Mouse (Mus musculus) cerebellum, adult 18-20 months (tissue): ENCODE measurements at regions not wholly inside any gene's neighbourhood (a gene's known extent, or its start where the extent isn't known, plus 50 kb on each side); places are given as distances from the start of the nearest gene placed in this dataset.

ENCODE experiments used
- DNase-seq, 2 experiments: peaks; one replicate each; pipeline ENCODE4 v3.0.0; 2021

GRCm38 (mm10) chr7:40766142-40766541 is 132.0 kb upstream of the Vstm2b start:
- DNase-seq = no peak

DNA sequence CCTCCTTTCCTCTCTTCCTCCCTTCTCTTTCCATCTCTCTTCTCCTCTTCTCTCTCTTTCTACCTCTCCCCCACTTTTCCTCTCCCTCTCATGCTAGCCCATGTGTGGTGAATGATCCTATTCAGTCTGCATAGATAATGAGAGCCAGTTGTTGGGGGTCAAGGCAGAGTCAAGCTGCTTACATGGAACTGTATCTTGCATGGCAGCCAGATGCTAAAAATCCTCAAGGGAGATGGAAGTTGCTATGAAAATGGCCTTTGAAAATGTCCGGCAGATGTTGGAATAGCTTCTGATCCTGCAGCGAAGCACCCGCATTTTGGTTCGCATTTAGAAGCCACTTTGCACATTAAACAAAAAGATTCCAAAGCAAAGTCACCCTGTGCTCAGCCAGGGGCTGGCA is 121.9 kb upstream of the Vstm2b start:
- DNase-seq = no peak

- DNase-seq = no peak
These were observed 113.2 kb upstream of the Vstm2b start for GRCm38 (mm10) chr7:40784906-40785305.

GRCm38 (mm10) chr7:40786758-40787157 is 111.4 kb upstream of the Vstm2b start:
- no peak for DNase-seq

DNA sequence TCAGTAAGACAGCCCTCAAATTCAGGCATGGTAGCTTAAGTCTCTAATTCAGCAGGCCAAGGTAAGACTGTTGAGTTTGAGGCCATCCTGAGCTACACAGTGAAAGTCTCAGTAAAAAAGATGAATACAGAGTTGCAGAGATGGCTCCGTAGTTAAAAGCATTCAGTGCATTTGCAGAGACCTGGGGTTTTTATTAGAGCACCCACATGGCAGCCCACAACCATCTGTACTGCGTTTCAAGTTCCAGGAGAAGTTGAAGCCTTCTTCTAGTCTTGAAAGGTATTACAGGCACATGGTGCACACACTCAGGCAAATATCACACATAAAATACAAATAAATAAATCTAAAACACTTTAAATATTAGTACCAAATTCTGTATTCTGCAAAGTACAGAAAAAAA is 109.6 kb upstream of the Vstm2b start:
- no peak for DNase-seq

- DNase-seq = no peak
These were observed 103.5 kb upstream of the Vstm2b start for GRCm38 (mm10) chr7:40794458-40795207.

GRCm38 (mm10) chr7:40799794-40800193 is 98.3 kb upstream of the Vstm2b start:
- no peak for DNase-seq

DNA sequence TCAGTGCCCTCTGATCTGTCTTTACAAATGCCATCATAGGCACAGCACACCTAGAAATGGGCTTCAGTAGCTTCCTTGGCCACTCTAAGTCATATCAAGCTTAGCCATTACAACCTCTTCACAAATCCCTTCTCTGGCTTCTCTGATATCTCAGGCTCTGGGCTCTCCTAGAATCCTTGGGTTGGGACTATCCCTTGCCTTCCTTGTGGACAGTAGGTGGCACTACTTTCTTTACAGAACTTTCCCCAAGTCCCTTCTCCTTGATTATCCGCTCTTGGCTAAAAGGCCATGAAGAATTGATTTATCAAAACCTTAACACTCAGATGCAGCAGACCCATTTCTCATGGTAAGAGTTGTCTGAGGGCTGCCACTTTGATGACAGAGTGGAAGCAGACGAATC is 96.8 kb upstream of the Vstm2b start:
- DNase-seq = no peak

GRCm38 (mm10) chr7:40805211-40805610 is 92.9 kb upstream of the Vstm2b start:
- no peak for DNase-seq

DNA sequence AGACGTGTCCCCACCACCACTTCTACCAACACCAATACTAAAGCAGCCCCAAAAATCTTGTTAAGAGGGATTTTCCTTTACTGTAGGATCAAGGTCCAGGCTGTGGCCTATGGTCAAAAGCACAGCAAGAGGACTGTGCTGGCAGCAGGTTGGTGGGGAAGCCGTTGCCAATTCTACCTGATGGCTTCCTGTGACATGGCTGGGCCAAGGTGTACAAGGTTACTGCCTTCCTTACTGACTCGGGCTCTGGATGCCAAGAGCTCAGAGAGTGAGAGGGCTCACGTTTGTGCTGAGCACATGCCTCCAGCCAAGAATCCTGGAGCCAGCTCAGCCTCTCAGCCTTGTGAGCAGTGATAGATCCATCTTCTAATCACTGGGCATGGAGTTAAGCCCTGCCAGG is 92.3 kb upstream of the Vstm2b start:
- DNase-seq = no peak

DNA sequence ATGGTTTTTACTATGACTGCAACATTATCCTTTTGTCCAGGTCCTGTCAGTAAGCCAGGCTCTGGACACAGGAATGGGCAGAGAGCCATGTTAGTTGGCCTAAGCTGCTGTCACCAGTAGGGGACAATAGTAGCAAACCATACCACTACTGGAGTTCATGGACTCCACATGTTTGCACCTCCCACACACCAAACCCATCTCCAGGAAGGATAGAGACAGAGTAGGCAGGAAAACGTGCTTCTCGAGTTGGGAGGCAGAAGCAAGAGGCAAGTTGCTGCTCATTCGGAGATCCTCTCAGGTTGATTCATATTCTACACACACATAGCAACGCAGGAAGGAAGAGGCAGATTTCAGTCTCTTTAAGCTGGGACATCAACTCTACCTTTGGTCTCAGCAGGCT is 85.2 kb upstream of the Vstm2b start:
- DNase-seq = no peak

DNA sequence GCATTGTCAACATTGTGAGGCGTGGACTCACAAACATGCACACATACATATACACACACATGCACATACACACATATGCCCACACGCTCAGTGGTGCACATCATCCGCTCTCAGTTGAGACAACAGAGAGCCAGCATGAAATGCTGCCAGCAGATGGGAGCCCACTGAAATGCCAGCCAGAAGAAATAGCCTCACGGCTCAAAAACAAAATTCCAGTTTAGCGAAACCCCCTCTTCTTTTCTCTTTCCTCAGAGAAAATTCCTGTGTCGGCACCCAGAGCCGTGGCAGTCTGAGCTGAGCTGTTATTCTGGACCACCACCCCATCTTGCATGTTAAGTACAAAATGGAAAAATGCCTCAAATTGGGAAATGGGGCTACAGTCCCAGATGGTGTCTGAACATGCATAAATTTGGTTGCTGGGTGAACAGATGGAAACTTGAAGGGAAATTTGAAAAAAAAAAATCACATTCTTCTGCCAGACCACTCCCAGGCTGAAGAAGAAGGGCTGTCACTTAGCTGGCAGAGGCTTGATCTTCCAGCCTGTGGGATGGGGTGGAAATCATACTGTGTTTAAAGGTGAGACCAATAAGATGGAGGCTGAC is 72.9 kb upstream of the Vstm2b start:
- no peak for DNase-seq

- no peak for DNase-seq
These were observed 68.6 kb upstream of the Vstm2b start for GRCm38 (mm10) chr7:40829526-40829925.

DNA sequence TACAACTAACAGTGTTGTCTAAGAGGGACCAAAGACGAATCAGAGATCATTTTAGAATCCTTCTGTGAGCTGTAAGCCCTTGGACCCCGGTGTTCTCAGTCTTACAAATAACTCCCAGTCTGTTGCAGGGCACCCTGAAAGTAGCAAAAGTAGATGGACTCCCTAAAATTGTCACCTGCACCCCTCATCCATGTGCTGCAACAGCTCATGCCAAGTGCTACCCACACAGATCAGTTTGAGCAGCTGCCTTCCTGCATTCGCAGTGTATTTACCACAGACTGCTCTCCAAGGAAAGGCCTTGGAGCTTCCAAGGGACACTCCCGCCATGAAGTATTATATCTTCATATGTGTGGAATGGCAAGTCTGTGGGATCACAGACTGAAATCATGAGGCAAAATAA is 66.5 kb upstream of the Vstm2b start:
- no peak for DNase-seq

GRCm38 (mm10) chr7:40842344-40842992 is 55.7 kb upstream of the Vstm2b start:
- DNase-seq = no peak

GRCm38 (mm10) chr7:40846512-40846911 is 51.6 kb upstream of the Vstm2b start:
- DNase-seq = no peak
